Mouse (Mus musculus) CH12.LX (cell line): ENCODE results near the gene Ap3d1. TPM values are rescaled to one million over a fixed set of nuclear protein-coding genes. Genes with fewer than 3 reads are reported as not detected.

Source experiments
- DNase-seq: peaks from one replicate; pipeline ENCODE4 v3.0.0-alpha.2; 2013; ENCODE audit errors: extremely low read depth
- H3K27ac ChIP-seq: 2 replicates; pipeline ENCODE4 v1.5.1; 2012; ENCODE audit warnings: low read depth, mild to moderate bottlenecking, control low read depth, moderate library complexity; ENCODE audit not compliant: insufficient read depth
- H3K27me3 ChIP-seq: replicated peaks from 2 replicates; pipeline ENCODE3; 2012; ENCODE audit warnings: inconsistent platforms
- H3K36me3 ChIP-seq, 2 experiments: replicated peaks in 1 of 2; 2 replicates each; pipeline versions ENCODE3 to v1.6.1; 2012; ENCODE audit warnings: inconsistent platforms in 1 of 2, low read length in 1 of 2, mild to moderate bottlenecking in 1 of 2, mixed read lengths in 1 of 2, moderate library complexity in 1 of 2; ENCODE audit not compliant: control insufficient read depth in 1 of 2, insufficient read depth in 1 of 2
- H3K4me1 ChIP-seq, 2 experiments: 2 replicates each; pipeline ENCODE4 v1.6.1; 2012; ENCODE audit warnings: inconsistent platforms in 1 of 2, moderate library complexity in 1 of 2; ENCODE audit not compliant: insufficient read depth in 2 of 2, control insufficient read depth in 1 of 2
- H3K4me2 ChIP-seq: 2 replicates; pipeline ENCODE4 v1.6.1; 2012; ENCODE audit warnings: low read depth, mild to moderate bottlenecking, control low read depth; ENCODE audit not compliant: poor library complexity, insufficient read depth, severe bottlenecking
- H3K4me3 ChIP-seq, 3 experiments: fragments of 150-350 bp in 1 of 3; sonication (generic) in 1 of 3; replicated peaks in 1 of 3; 2 replicates each; pipeline versions ENCODE3 to v1.5.1; 2011 to 2012; ENCODE audit warnings: low read depth in 2 of 3, low read length in 2 of 3, mild to moderate bottlenecking in 2 of 3, moderate library complexity in 2 of 3, control low read depth in 1 of 3, improper control_type of control experiment in 1 of 3, inconsistent platforms in 1 of 3, mixed read lengths in 1 of 3; ENCODE audit not compliant: poor library complexity in 1 of 3
- H3K79me2 ChIP-seq: replicated peaks from 2 replicates; pipeline ENCODE4 v1.6.1; 2012; ENCODE audit warnings: mild to moderate bottlenecking, moderate library complexity; ENCODE audit not compliant: control insufficient read depth, poor library complexity, insufficient read depth, severe bottlenecking; ENCODE audit errors: extremely low read depth
- H3K9ac ChIP-seq: 2 replicates; pipeline ENCODE4 v1.6.1; 2012; ENCODE audit warnings: low read depth, mild to moderate bottlenecking, control low read depth, moderate library complexity; ENCODE audit not compliant: insufficient read depth
- H3K9me3 ChIP-seq: replicated peaks from 2 replicates; pipeline ENCODE3; 2012; ENCODE audit warnings: low read length, inconsistent platforms, mixed read lengths
- BHLHE40 ChIP-seq: IDR thresholded peaks from 2 replicates; pipeline ENCODE4 v1.6.1; 2011; ENCODE audit warnings: mild to moderate bottlenecking, low read depth, low read length, improper control_type of control experiment
- CHD1 ChIP-seq: IDR thresholded peaks from 2 replicates; pipeline ENCODE4 v1.6.1; 2012; ENCODE audit warnings: low read depth, low read length, improper control_type of control experiment, inconsistent platforms
- CHD2 ChIP-seq: IDR thresholded peaks from 2 replicates; pipeline ENCODE4 v1.6.1; 2011; ENCODE audit warnings: low read length, improper control_type of control experiment
- CTCF ChIP-seq, 2 experiments: IDR thresholded peaks in 1 of 2; conservative IDR thresholded peaks in 1 of 2; 2 replicates each; pipeline ENCODE4 v1.5.1; 2011 to 2012; ENCODE audit warnings: low read depth in 2 of 2, low read length in 2 of 2, improper control_type of control experiment in 1 of 2, inconsistent platforms in 1 of 2, mild to moderate bottlenecking in 1 of 2, moderate library complexity in 1 of 2
- ELF1 ChIP-seq: IDR thresholded peaks from 2 replicates; pipeline ENCODE4 v1.6.1; 2014; ENCODE audit warnings: low read depth, mild to moderate bottlenecking, inconsistent platforms, low read length, improper control_type of control experiment
- EP300 ChIP-seq: IDR thresholded peaks from 2 replicates; pipeline ENCODE4 v1.6.1; 2011; ENCODE audit warnings: low read length, improper control_type of control experiment
- ETS1 ChIP-seq: conservative IDR thresholded peaks from 2 replicates; pipeline ENCODE4 v1.6.1; 2012; ENCODE audit warnings: low read depth, mild to moderate bottlenecking, inconsistent platforms, low read length, improper control_type of control experiment, moderate library complexity
- HCFC1 ChIP-seq: IDR thresholded peaks from 2 replicates; pipeline ENCODE4 v1.6.1; 2012; ENCODE audit warnings: low read depth, mild to moderate bottlenecking, inconsistent platforms, low read length, improper control_type of control experiment
- IRF4 ChIP-seq: IDR thresholded peaks from 2 replicates; pipeline ENCODE4 v1.6.1; 2014; ENCODE audit warnings: low read depth, mild to moderate bottlenecking, inconsistent platforms, low read length, improper control_type of control experiment
- MAFK ChIP-seq: IDR thresholded peaks from 2 replicates; pipeline ENCODE4 v1.6.1; 2011; ENCODE audit warnings: low read length, improper control_type of control experiment; ENCODE audit not compliant: insufficient replicate concordance
- MAX ChIP-seq: IDR thresholded peaks from 2 replicates; pipeline ENCODE4 v1.6.1; 2011; ENCODE audit warnings: low read length, improper control_type of control experiment
- MAZ ChIP-seq: IDR thresholded peaks from 2 replicates; pipeline ENCODE4 v1.6.1; 2012; ENCODE audit warnings: low read depth, mild to moderate bottlenecking, inconsistent platforms, low read length, improper control_type of control experiment, moderate library complexity
- MEF2A ChIP-seq: IDR thresholded peaks from 2 replicates; pipeline ENCODE4 v1.6.1; 2014; ENCODE audit warnings: low read depth, mild to moderate bottlenecking, inconsistent platforms, low read length, improper control_type of control experiment, borderline replicate concordance
- NELFE ChIP-seq: IDR thresholded peaks from 2 replicates; pipeline ENCODE4 v1.6.1; 2011; ENCODE audit warnings: low read depth, low read length, improper control_type of control experiment
- PAX5 ChIP-seq: IDR thresholded peaks from 2 replicates; pipeline ENCODE4 v1.6.1; 2012; ENCODE audit warnings: low read length, inconsistent platforms, mixed read lengths
- POLR2AphosphoS2 ChIP-seq: IDR thresholded peaks from 2 replicates; pipeline ENCODE4 v1.6.1; 2011; ENCODE audit warnings: low read depth, low read length, improper control_type of control experiment
- RCOR1 ChIP-seq: conservative IDR thresholded peaks from 2 replicates; pipeline ENCODE4 v1.6.1; 2012; ENCODE audit warnings: low read depth, mild to moderate bottlenecking, inconsistent platforms, low read length, improper control_type of control experiment
- SIN3A ChIP-seq: IDR thresholded peaks from 2 replicates; pipeline ENCODE4 v1.6.1; 2012; ENCODE audit warnings: low read length, improper control_type of control experiment, inconsistent platforms
- TBP ChIP-seq: conservative IDR thresholded peaks from 2 replicates; pipeline ENCODE4 v1.6.1; 2011; ENCODE audit warnings: low read depth, low read length, improper control_type of control experiment
- TCF12 ChIP-seq: IDR thresholded peaks from 2 replicates; pipeline ENCODE4 v1.6.1; 2014; ENCODE audit warnings: low read depth, mild to moderate bottlenecking, inconsistent platforms, low read length, improper control_type of control experiment
- UBTF ChIP-seq: IDR thresholded peaks from 2 replicates; pipeline ENCODE4 v1.6.1; 2012; ENCODE audit warnings: low read depth, mild to moderate bottlenecking, inconsistent platforms, low read length, improper control_type of control experiment, moderate library complexity
- USF2 ChIP-seq: conservative IDR thresholded peaks from 2 replicates; pipeline ENCODE4 v1.6.1; 2011; ENCODE audit warnings: low read depth, low read length, improper control_type of control experiment
- ZC3H11A ChIP-seq: IDR thresholded peaks from 2 replicates; pipeline ENCODE4 v1.6.1; 2012; ENCODE audit warnings: low read depth, mild to moderate bottlenecking, inconsistent platforms, low read length, improper control_type of control experiment
- ZKSCAN1 ChIP-seq: IDR thresholded peaks from 2 replicates; pipeline ENCODE4 v1.6.1; 2012; ENCODE audit warnings: low read depth, inconsistent platforms, low read length, improper control_type of control experiment, borderline replicate concordance
- dilution Hi-C: fragments of 300-500 bp; cut with MboI; formaldehyde crosslinking; loops from 2 replicates; pipeline ENCODE4 v1.14.3; 2020; ENCODE audit warnings: low sequenced_read_pairs; ENCODE audit not compliant: extremely low pct_unique_long_range_greater_than_20kb, extremely low pct_ligation_motif_present
- in situ Hi-C: fragments of 300-500 bp; cut with MboI; formaldehyde crosslinking; loops from 3 replicates; pipeline ENCODE4 v1.14.3; 2019; ENCODE audit warnings: low sequenced_read_pairs, low pct_ligation_motif_present, low pct_unique_long_range_greater_than_20kb, mixed read lengths
- polyA plus RNA-seq: library from polyadenylated mRNA; unstranded; fragments of >175 nt; gene quantifications from 2 replicates; pipeline ENCODE4 v1.2.1, GENCODE M21; 2012; ENCODE audit warnings: low read depth; ENCODE audit not compliant: insufficient read length
- total RNA-seq, 2 experiments: library from RNA; depleted of rRNA; stranded (reverse); fragments of 300-350 nt in 1 of 2; fragments of >200 nt in 1 of 2; gene quantifications; 2 replicates each; pipeline ENCODE4 v1.2.3; 2012 to 2014

The Ap3d1 gene
- total and polyA plus RNA-seq, 3 experiments = 28.4 to 57.0 (median 49.4) TPM

GRCm38 (mm10) chr10:80670531-80670930, 71.5 kb downstream of the Ap3d1 start:
- H3K79me2 ChIP-seq = peaks cover 35% of the 10 kb centered on the region
- in situ Hi-C loops (no loop called here), dilution Hi-C loops (no loop called here)
- H3K9me3 ChIP-seq = no peaks in the 10 kb centered on the region
- H3K9ac ChIP-seq = no peak overlapping the region
- no peaks in the 10 kb centered on the region for H3K27me3 ChIP-seq
- H3K27ac ChIP-seq = no peak overlapping the region
- no peak overlapping the region for H3K4me3 ChIP-seq
- H3K4me2 ChIP-seq = no peak overlapping the region
- no peak for DNase-seq
- TF ChIP-seq PAX5 (no peak), CHD1 (no peak), CTCF (conservative IDR thresholded peaks at IDR 0.05 in 1 of 2, IDR thresholded peaks at IDR 0.05 in 1 of 2; ENCODE audit: low read depth in 2 of 2, low read length in 2 of 2) (no peak), TBP (no peak), MAFK (no peak), POLR2AphosphoS2 (no peak), MEF2A (no peak), BHLHE40 (no peak), USF2 (no peak), MAZ (no peak)
- peaks cover 74 to 93% of the 10 kb centered on the region in 2 experiments for H3K36me3 ChIP-seq
- H3K4me1 ChIP-seq = peaks cover 15 to 80% of the 10 kb centered on the region in 2 experiments

- Histone ChIP-seq H3K4me2 (no peak overlapping the region), H3K4me1 (peaks cover 15 to 85% of the 10 kb centered on the region in 2 experiments), H3K27ac (no peak overlapping the region), H3K9ac (no peak overlapping the region), H3K4me3 (no peak overlapping the region), H3K79me2 (peaks cover 29% of the 10 kb centered on the region), H3K9me3 (no peaks in the 10 kb centered on the region), H3K27me3 (no peaks in the 10 kb centered on the region), H3K36me3 (peaks cover 76 to 97% of the 10 kb centered on the region in 2 experiments)
- TF ChIP-seq IRF4 (no peak), MAX (no peak), MAFK (no peak), UBTF (no peak), PAX5 (no peak), NELFE (no peak), MAZ (no peak), SIN3A (no peak), HCFC1 (no peak), CHD1 (no peak), TBP (no peak), CHD2 (no peak), ELF1 (no peak), ZKSCAN1 (no peak), ZC3H11A (no peak), ETS1 (no peak), EP300 (no peak), TCF12 (no peak), POLR2AphosphoS2 (no peak), RCOR1 (no peak)
- dilution Hi-C loops (no loop called here), in situ Hi-C loops (no loop called here)
- DNase-seq = no peak
Observed at GRCm38 (mm10) chr10:80669737-80670485, 72.2 kb downstream of the Ap3d1 start.
